Mouse (Mus musculus) lung, postnatal 4 days (tissue): ENCODE data around the gene Slc45a2.
"Not testable (repeated sequence)": the region's sequence is repeated elsewhere in the genome, so short reads cannot be mapped to it uniquely, and the experiment has no call there.

Experiments
- DNase-seq, 2 experiments: peaks; one replicate each; pipeline ENCODE4 v3.0.0; 2021

Slc45a2 gene

GRCm38 (mm10) chr15:11000421-11000820 lies at the start of gene Slc45a2:
Gene Slc45a2 (plus strand): TSS chr15:11000721.
- no peak for DNase-seq

GRCm38 (mm10) chr15:10951951-10952759 lies 48.4 kb upstream of the Slc45a2 start, which contains the start of gene C1qtnf3:
Gene C1qtnf3 (plus strand): TSS chr15:10952332.
- no peak for DNase-seq

GRCm38 (mm10) chr15:10952760-10953305 lies 47.7 kb upstream of the Slc45a2 start:
- no peak for DNase-seq

- no peak for DNase-seq
Observed at GRCm38 (mm10) chr15:10953465-10953864, 47.1 kb upstream of the Slc45a2 start.

GRCm38 (mm10) chr15:10954381-10955016 lies 46.0 kb upstream of the Slc45a2 start:
- DNase-seq = no peak

GRCm38 (mm10) chr15:10955156-10955555 lies 45.4 kb upstream of the Slc45a2 start:
- DNase-seq = no peak

- DNase-seq = no peak
Observed at GRCm38 (mm10) chr15:10956706-10957105, 43.8 kb upstream of the Slc45a2 start.

- no peak for DNase-seq
Observed at GRCm38 (mm10) chr15:10959277-10960026, 41.1 kb upstream of the Slc45a2 start.

GRCm38 (mm10) chr15:10960267-10960666 lies 40.3 kb upstream of the Slc45a2 start:
- no peak for DNase-seq

GRCm38 (mm10) chr15:10962601-10963000 lies 37.9 kb upstream of the Slc45a2 start:
- DNase-seq = no peak

GRCm38 (mm10) chr15:10969439-10969838 lies 31.1 kb upstream of the Slc45a2 start:
- no peak for DNase-seq

GRCm38 (mm10) chr15:10970777-10971176 lies 29.7 kb upstream of the Slc45a2 start:
- no peak for DNase-seq

GRCm38 (mm10) chr15:10977151-10977550 lies 23.4 kb upstream of the Slc45a2 start:
- DNase-seq = no peak

- no peak for DNase-seq
Observed at GRCm38 (mm10) chr15:10980712-10981111, 19.8 kb upstream of the Slc45a2 start.

- DNase-seq = peak; percentile 89 to 92
Observed at GRCm38 (mm10) chr15:10981377-10982063, 19.0 kb upstream of the Slc45a2 start, which contains the start of gene Amacr. Gene Amacr (plus strand): TSS chr15:10981756.

GRCm38 (mm10) chr15:10982064-10982435 lies 18.5 kb upstream of the Slc45a2 start:
- no peak for DNase-seq

GRCm38 (mm10) chr15:10985756-10986155 lies 14.8 kb upstream of the Slc45a2 start:
- DNase-seq = no peak

GRCm38 (mm10) chr15:10986477-10986876 lies 14.0 kb upstream of the Slc45a2 start:
- not testable (repeated sequence) for DNase-seq

GRCm38 (mm10) chr15:10990411-10990810 lies 10.1 kb upstream of the Slc45a2 start:
- no peak for DNase-seq

- DNase-seq = no peak
Observed at GRCm38 (mm10) chr15:10991566-10991965, 9.0 kb upstream of the Slc45a2 start.

GRCm38 (mm10) chr15:10999832-11000231 lies 689 bp upstream of the Slc45a2 start:
- no peak for DNase-seq

- no peak for DNase-seq
Observed at GRCm38 (mm10) chr15:11003791-11004190, 3.3 kb downstream of the Slc45a2 start.
